Mouse (Mus musculus) testis, postnatal 14 days (tissue): Measurements from ENCODE around the gene Cs.

ENCODE experiments used
- DNase-seq: peaks from one replicate; pipeline ENCODE4 v3.0.0; 2021; ENCODE audit warnings: low spot score

The Cs gene

DNA sequence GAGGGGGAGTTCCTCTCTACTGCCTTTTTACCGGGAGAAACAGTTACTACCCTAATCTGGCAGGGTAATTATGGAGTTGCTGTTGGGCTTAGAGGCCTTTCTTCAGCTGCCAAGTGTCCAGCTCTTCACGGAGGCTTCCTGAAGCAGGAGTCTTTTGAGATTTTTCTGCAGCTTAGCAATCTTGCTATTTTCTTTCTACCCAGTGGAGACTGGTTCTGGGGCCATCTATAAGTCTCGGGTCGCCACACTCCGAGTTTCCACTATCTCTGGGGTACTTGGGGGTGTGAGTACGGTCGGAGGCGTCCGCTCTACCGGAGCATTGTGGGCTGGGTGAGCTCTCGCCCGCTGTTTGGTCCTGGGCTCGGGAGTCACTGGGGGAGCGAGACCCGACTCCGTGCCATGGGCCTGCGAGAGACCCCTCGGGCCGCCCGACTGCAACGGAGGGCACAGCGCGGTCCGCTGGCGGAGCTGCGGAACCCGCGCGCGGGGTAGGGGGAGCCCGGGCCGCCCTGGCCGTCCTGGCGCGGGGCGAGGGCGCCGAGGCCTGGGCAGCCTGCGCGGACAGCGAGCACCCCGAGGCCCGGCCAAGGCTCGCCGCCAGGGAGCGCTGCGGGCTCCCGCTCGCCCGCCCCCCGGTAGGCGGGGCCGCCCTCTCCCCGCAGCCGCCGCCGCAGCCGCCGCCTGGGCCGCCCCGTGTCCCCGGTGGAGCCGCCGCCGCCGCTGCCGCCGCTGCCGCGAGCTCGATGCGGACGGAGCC lies 39.1 kb downstream of the Cs start, which contains the start of gene Ankrd52:
Gene Ankrd52 (plus strand): TSS at position 661 of the 757 bp plus-strand sequence.
- peak; percentile 81 for DNase-seq

DNA sequence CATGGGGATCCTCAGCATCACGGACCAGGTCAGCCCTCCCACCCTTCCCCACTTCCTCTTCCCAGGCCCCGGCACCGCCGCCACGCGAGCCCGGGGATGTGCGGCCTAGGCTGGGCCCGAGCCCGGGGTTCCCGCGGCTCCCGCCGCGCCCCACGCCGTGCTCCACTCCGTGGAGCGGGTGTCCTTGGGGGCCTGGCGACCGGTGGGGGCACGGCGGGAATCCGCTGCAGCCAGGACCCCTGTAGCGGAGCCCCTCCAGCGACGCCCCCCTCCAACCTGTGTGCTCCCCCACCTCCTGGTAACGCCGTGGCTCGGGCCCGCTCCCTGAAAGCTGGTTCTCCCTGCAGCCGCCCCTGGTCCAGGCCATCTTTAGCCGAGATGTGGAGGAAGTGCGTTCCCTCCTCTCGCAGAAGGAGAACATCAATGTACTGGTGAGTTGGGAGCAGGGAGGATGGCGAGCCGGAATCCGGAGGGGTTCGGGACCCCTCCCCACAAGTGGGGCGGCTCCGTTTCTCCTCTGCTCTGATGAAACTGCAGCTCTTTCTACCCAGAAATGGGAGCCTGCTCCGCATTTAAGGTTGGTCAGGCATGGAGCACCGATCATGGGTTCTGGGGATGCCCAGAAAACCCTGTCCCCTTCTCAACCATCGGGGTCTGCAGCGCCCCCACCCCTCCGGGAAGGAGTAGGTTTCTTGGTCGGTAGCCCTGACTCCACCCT lies 39.8 kb downstream of the Cs start:
- DNase-seq: peak; percentile 50

DNA sequence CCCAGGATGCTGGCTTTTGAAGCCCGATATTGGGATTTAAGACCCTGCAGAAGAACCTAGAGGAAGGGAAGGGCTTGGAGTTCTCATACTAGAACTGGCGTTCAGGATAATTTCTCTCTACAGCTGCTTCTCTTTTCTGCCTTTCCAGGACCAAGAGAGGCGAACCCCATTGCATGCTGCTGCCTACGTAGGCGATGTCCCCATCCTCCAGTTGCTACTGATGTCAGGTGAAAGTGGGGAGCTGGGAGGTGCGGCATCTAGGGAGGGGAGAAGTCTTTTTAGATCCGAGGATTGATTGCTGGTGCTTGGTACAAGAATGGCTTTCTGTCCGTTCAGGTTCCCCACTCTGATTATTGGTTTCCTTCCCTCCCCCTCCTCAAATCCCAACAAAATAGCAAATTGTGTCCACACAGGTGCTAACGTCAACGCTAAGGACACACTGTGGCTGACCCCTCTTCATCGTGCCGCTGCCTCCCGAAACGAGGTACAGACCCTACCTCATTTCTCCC lies 40.5 kb downstream of the Cs start:
- DNase-seq: no peak

DNA sequence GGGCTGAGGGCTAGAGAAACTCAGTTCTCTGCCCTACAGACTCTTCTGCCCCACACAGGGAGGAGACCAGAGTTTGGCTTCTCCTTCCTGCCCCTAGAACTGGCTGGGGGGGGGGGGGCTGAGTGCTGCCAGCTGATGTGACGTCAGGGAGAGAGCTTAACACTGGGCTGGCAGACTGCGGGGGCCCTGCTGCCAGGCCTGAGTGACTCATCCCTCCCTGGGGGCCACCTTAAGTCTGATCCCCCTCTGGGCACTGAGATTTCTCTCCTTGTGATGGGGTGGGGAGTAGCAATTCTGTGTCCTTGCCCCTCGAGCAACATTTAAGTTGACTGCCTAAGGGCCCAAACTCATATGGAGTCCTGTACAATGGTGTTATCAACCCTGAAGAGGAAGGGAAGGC lies 40.9 kb downstream of the Cs start:
- no peak for DNase-seq

DNA sequence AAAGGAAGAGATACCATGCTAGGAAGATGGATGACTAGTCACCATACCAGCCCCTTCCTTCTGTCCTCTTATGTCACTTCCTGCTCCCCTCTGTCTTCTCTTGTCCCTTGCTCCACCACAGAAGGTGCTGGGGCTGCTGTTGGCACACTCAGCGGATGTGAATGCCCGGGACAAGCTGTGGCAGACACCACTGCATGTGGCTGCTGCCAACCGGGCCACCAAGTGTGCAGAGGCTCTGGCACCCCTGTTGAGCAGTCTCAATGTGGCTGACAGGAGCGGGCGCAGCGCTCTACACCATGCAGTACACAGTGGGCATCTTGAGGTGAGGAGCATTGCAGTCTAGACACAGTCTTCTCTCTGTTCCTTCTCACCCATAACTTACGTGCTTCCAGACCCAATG lies 41.7 kb downstream of the Cs start:
- no peak for DNase-seq

DNA sequence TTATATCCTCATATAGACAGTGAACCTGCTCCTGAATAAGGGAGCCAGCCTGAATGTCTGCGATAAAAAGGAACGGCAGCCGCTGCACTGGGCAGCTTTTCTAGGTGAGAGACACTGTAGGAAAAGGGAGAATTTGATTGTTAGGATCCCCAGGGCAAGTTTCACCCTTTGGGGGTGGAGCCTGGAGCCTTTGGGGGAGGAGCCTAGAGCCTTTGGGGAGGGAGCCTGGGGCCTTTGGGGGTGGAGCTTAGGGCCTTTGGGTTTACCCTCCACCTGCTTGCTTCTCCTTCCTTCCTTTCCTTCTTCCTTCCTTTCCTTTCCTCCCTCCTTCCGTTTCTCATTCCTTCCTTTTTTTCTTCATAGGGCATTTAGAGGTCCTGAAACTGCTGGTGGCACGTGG lies 43.0 kb downstream of the Cs start:
- no peak for DNase-seq

DNA sequence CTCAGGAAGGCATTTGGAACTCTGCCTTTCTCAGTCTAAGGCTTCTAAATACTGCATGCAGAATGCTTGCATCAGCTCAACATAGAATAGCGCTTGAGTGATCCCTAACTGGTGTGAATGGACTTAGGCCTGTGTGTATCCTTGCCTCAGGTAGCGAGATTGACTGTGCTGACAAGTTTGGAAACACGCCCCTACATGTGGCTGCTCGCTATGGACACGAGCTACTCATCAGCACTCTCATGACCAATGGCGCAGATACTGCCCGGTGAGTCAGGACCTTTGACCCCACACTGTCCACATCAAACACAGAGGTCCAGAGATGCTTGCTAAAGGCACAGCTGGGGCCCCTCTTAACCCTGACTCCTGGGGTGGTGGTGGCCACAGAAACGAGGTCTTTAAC lies 44.9 kb downstream of the Cs start:
- no peak for DNase-seq

DNA sequence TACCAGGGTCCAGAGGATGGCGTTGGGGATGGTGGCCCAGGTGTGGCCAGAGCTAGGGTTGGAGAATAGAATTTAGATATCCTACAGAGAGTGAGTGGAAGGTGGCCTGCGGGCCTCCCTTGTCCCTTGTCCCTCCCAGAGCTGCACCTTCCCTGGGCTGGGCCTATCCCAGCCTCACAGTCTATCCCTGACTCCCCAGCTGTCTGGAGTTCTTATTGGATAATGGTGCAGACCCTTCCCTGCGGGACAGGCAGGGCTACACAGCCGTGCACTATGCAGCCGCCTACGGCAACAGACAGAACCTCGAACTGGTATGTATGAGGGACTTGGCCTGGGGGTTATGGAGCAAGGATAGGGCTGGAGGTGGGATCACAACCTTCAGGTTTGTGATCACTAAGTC lies 48.4 kb downstream of the Cs start:
- no peak for DNase-seq

DNA sequence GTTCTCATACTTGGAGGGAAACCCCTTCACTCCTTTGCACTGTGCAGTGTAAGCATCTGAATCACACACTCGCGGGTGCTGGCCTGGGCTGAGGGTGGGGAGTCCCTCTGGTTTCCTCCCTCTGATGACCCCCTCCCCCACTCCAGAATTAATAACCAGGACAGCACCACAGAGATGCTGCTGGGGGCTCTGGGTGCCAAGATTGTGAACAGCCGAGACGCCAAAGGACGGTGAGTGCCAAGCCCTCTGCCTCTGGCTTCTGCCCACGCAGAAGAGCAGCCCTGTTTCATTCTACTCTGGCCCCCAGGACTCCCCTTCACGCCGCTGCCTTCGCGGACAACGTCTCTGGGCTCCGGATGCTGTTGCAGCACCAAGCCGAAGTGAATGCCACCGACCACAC lies 51.4 kb downstream of the Cs start:
- DNase-seq: no peak

DNA sequence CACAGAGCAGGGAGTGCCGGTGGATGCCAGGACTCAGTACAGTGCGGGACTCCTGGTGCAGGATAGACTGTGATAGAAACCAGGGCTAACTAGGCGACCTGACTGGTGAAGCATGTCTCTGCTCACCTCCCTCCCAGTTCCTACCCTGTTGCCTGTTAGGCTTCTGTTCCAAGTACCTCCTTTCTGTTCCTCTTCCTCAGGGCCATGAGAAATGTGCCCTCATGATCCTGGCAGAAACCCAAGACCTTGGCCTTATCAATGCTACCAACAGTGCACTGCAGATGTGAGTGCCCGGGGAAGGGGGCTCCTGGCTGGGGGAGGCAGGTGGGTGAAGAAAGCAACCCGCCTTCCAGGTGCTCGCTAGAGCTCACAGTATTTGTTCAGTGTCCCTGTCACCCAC lies 52.0 kb downstream of the Cs start:
- DNase-seq: no peak

DNA sequence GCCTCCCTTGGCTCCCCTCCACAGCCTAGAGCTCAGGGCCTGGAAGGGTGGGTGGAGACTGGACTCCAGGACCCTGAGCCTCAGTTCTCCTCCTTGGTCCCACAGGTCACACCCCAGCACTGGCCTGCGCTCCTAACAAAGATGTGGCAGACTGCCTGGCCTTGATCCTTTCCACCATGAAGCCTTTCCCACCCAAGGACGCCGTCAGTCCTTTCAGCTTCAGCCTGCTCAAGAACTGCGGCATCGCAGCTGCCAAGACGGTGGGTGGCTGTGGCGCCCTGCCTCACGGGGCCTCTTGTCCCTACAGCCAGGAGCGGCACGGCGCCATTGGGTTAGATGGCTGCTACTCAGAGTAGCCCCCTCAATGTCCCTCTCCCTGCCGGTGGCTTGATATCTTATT lies 52.8 kb downstream of the Cs start:
- DNase-seq: no peak

DNA sequence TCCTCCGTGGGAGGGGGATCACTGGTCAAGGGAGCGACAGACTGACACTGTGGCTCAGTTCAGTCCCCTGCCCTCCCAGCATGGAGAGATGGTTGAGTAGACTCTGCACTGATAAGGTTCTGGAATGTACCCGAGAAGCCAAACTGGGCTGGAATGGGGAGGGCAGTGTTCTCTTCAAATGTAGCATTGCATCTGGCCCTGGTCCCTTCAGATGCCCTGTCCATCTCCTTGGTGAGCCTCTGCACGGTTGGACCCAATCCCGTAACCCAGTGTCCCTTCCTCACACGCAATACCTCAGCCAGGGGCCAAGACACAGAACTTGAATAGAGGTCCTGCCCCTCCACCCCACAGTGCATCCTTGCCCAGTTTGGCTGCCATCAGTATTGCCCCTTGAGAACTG lies 54.3 kb downstream of the Cs start:
- DNase-seq: no peak

DNA sequence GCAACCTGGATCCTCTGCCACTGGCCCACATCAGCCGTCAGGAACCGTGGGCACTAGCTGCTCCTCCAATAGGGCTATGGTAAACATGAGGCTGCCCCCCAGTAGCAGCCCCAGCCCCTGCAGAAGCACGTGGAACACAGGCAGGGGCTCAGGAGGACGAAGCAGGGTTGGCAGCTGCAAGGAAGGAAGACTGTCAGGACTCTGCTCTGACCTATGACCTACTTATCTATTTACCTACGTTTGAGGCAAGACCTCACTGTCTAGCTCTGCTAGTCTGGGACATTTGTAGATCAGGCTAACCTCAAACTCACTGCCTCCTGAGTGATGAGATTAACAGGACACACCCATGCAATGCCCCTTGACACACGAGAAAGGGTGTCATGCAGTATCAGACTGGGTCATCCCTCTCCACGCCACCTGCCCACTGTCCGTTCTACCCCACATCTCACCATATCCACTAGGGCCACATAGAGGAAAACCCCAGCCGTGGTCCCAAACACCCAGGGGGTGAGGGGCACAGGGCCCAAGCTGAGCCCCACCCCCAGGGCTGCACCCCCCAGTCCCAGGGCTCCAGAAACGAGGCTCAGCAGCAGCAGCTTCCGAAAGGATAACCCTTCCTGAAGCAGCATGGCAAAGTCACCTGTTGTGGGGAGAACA lies 58.6 kb downstream of the Cs start:
- DNase-seq: no peak

DNA sequence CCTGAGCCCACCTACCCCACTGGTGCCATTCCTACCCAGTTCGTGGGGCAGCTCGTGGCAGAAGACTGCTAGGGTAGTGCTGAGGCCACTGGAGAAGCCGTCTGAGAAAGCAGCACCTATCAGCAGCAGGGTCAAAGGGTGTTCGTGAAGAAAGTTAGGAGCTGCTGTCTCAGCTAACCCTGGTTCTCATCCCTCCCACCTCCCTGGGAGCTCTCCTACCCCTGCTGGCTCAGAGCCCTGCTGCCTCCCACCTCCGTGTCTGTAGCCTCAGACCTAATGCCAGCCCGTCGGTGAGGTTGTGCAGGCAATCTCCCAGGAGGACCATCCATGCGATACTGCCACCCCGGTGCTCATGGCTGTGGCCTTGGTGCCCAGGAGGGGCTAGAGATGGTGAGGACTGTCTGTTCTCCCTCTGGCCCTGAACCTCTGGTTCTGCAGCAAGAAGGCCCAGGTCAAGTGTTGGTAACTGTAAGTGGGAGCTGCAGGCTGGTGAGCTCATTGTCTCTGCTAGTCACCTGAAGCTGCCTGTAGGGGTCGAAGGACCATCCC lies 59.3 kb downstream of the Cs start:
- DNase-seq: no peak

DNA sequence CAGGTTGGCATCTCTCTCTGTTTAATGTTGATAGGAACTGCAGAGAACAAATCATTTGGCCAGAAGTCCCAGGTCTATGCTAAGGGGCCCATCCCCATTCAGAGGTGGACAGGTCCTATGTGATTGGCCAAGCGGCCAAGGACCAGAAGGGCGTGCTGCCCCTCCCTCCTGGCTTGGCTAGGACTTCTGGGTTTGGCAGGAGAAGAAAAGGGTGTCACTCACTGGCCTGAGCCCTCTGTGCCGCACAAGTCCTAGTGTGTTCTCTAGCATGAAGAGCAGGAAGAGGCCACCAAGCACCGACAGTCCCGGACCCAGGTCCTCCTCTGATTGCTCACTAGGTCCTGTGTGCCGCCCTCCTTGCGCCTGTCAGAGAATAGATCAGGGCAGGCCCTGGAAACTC lies 59.9 kb downstream of the Cs start:
- no peak for DNase-seq

DNA sequence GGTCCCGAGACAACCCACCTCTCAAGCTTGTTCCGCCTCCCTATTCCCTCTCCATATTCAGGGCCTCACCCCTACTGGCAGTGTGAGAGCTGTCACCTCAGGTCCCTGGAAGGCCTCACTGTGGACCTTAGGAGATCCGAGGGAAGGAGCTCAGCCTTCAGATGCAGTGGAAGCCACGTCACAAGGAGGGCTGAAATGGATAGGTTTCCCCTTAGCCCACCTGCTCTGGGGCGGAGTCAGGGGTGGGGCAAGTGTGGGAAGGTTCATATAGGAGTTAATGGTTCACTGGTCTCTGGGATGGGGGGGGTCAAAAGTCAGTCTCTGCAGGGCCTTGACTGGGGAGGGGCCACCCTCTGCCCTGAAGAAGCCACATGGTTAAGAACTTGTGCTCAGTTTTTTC lies 62.8 kb downstream of the Cs start:
- no peak for DNase-seq

DNA sequence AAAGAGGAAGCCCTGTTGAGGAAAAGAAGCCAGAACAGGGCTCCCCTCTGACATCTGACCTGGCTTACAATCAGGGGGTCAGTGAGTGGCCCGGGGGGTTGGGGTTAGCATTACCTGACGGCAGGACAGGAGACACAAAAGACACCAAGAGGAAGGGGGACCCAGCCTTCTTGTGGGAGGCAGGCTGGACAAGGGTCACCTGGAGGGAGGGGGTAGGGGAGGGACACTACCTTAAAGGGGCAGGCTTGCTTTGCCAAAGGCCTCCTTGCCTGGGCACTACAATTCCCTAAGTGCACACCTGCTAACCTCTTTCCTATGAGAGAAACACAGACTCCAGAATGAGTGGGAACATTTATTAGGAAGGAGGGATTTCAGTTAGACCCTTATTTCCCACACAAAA lies 63.5 kb downstream of the Cs start, which contains the start of gene Slc39a5:
Gene Slc39a5 (minus strand): TSS at position 174 of the 400 bp plus-strand sequence.
- no peak for DNase-seq

DNA sequence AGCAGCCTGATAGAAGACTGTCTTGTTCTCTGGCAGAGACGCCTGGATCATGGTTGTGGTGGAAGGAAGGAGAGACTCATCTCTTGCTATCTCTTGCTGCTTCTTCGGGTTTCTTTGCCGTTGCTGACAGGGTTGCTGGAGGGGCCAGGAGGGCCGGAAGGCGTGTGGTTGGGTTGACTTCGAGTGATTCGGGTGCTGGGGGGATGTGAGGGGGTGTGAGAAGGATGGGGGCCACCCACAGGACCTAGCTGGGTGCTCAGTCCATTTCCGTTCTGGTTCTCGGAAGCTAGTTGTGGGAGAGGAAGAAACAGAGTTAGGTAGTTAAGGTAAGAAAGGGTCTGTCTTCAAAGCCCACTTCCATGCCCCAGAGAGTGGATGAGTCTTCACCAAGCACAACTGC lies 64.1 kb downstream of the Cs start:
- DNase-seq: no peak

DNA sequence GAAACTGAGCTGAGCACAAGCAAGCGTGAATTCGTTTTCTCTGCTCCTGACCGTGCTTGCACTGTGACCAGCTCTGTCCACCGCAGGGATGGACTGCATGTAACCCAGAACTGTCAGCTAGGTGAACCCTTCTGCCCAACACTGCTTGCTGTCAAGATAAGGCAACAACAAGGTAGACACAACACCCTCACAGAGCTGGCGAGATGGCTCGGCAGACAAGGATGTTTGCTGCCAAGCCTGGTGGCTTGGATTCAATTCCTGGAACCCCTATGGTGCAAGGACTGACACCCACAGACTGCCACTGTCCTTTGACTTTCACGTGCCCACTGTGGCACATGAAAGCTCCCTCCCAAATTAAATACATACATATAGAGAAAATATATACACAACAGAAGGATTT lies 66.4 kb downstream of the Cs start:
- DNase-seq: no peak

DNA sequence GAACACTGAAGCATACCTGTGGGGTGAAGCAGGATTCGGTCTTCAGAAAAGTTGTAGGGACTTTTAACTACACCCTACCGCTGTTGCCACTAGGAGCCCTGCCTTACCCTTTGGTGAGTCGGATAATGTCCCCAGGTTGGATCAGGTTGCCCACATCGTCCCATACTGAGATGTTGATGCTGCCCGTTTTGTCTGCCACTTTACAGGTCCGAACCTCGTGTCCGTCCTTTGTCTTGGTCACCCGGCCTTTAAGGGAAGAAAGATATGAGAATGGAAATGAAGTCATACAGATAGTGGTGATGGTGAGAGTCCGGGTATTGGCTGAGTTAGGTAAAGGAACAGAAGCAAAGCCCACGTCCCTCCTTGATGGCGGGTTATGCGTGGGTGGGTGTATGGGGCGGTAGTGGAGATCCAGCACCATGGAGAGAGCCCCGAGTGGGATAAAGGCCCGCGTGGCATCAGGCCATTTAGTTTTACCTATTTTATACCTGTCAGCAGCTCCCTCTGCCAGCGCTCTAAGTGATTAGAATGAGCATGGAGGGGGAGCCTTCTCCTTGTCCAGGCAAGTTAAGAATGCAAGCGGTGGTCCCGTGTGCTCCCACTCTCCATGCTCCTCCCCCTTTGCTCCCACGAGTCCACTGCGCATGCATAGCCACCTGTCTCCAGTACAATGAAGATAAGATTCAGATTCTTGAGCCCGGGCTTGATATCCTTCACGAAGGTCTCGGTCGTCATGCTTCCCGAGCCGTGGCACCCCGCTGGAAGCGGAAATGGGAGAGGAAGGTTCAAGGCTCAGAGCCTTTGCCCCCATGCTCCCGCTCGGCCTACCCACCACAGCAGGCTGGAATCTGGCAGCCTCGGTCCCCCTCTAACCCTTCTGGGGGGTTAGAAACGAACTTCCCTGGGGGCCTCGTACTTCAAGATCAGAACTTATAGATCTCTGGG lies 71.3 kb downstream of the Cs start:
- peak; percentile 42 for DNase-seq
